Mouse (Mus musculus) layer of hippocampus, adult 8-10 months (tissue): ENCODE data around the gene Pagr1b. TPM values are rescaled to one million over a fixed set of nuclear protein-coding genes. Genes with fewer than 3 reads are reported as not detected.

Experiments
- DNase-seq, 2 experiments: peaks; one replicate each; pipeline ENCODE4 v3.0.0; 2022; ENCODE audit warnings: low spot score in 2 of 2
- microRNA-seq, 2 experiments: library from miRNA; unstranded; fragments of <30 nt; microRNA quantifications; one replicate each; pipeline ENCODE4 v1.2.0; 2022
- total RNA-seq, 4 experiments: library from RNA; stranded (reverse); gene quantifications; 2 replicates each; pipeline ENCODE4 v1.2.4; 2022

The Pagr1b gene
- total RNA-seq, 4 experiments from 2014 or later = not detected

DNA sequence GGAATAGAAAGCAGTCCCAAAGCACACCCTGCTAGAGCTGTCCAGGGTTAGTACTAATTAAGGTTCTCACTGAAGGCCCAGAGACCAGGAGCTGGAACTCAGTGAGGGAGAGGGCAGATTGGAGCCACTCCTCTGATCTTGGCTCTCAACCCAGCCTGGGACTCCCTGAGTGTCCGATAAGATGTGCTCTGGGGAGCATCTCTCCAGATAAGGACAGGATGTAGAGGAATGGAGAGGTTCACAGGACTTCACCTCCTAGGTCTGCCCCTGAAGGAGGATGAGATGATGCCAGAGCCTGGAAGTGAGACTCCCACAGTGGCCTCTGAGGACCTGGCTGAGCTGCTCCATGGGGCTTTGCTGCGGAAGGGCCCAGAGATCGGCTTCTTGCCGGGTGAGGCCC is 64.5 kb downstream of the Pagr1b start:
- DNase-seq = no peak

Small RNA genes lying within 50 kb of the gene (microRNA-seq; reads per million reads assigned to microRNA genes)
- gene Gm44343 = 0 reads per million in 2 experiments

Other genes with a start within 250 kb of the Pagr1b start
- 100 to 1,000 TPM; 236 to 283 (median 255) TPM for gene Ypel3, start 239.5 kb downstream of the Pagr1b start, total RNA-seq
- gene Tbx6, start 235.0 kb downstream of the Pagr1b start, total RNA-seq = 1 to 10 TPM in 3 of 4 experiments, under 1 TPM in 1; 0.43 to 1.5 (median 1.2) TPM
- 10 to 100 TPM; 49.5 to 55.7 (median 51.9) TPM for gene Ppp4c, start 224.0 kb downstream of the Pagr1b start, total RNA-seq
- gene Fam57b, start 218.8 kb downstream of the Pagr1b start, total RNA-seq = 10 to 100 TPM; 57.3 to 67.6 (median 62.6) TPM
- gene 4930451I11Rik, start 184.8 kb downstream of the Pagr1b start, total RNA-seq = not detected
- gene Doc2a, start 169.1 kb downstream of the Pagr1b start, total RNA-seq = 10 to 100 TPM; 17.6 to 20.0 (median 18.7) TPM
- gene Hirip3, start 154.5 kb downstream of the Pagr1b start, total RNA-seq = 10 to 100 TPM; 25.6 to 44.7 (median 36.2) TPM
- gene Ino80e, start 154.1 kb downstream of the Pagr1b start, total RNA-seq = 10 to 100 TPM; 46.3 to 59.5 (median 56.1) TPM
- gene Taok2, start 131.8 kb downstream of the Pagr1b start, total RNA-seq = 100 to 1,000 TPM; 146 to 179 (median 151) TPM
- gene Tmem219, start 93.6 kb downstream of the Pagr1b start, total RNA-seq = 10 to 100 TPM; 21.8 to 34.3 (median 25.6) TPM
- gene Kctd13, start 87.6 kb downstream of the Pagr1b start, total RNA-seq = 100 to 1,000 TPM; 137 to 173 (median 161) TPM
- gene Asphd1, start 66.9 kb downstream of the Pagr1b start, total RNA-seq = 10 to 100 TPM; 27.2 to 41.0 (median 31.5) TPM
- 100 to 1,000 TPM; 433 to 476 (median 455) TPM for gene Sez6l2, start 65.9 kb downstream of the Pagr1b start, total RNA-seq
- 100 to 1,000 TPM; 138 to 156 (median 152) TPM for gene Cdipt, start 40.6 kb downstream of the Pagr1b start, total RNA-seq
- 1 to 10 TPM in 1 of 4 experiments, not detected in 3; 1.0 TPM for gene Cdiptos, start 40.4 kb downstream of the Pagr1b start, total RNA-seq
- gene Mvp, start 1.9 kb downstream of the Pagr1b start, total RNA-seq = 10 to 100 TPM; 10.5 to 17.2 (median 14.1) TPM
- 10 to 100 TPM; 18.9 to 59.7 (median 27.8) TPM for gene Pagr1a, start 868 bp upstream of the Pagr1b start, total RNA-seq
- gene Gm42742, start 4.6 kb upstream of the Pagr1b start, total RNA-seq = 10 to 100 TPM; 20.5 to 63.0 (median 52.5) TPM
- 100 to 1,000 TPM; 208 to 223 (median 215) TPM for gene Prrt2, start 4.7 kb upstream of the Pagr1b start, total RNA-seq
- gene Maz, start 10.6 kb upstream of the Pagr1b start, total RNA-seq = 100 to 1,000 TPM; 204 to 209 (median 206) TPM
- gene Kif22, start 26.0 kb upstream of the Pagr1b start, total RNA-seq = 1 to 10 TPM; 2.5 to 9.4 (median 3.8) TPM
- gene Zg16, start 70.8 kb upstream of the Pagr1b start, total RNA-seq = not detected
- gene AI467606, start 74.9 kb upstream of the Pagr1b start, total RNA-seq = 1 to 10 TPM; 1.2 to 3.7 (median 2.3) TPM
- gene Qprt, start 105.7 kb upstream of the Pagr1b start, total RNA-seq = 1 to 10 TPM in 1 of 4 experiments, under 1 TPM in 3; 0.22 to 1.1 (median 0.53) TPM
- gene Spn, start 121.3 kb upstream of the Pagr1b start, total RNA-seq = under 1 TPM; 0.29 to 0.68 (median 0.46) TPM
- gene Cd2bp2, start 179.6 kb upstream of the Pagr1b start, total RNA-seq = 10 to 100 TPM; 87.4 to 94.4 (median 90.0) TPM
- gene Tbc1d10b, start 192.0 kb upstream of the Pagr1b start, total RNA-seq = 100 to 1,000 TPM in 2 of 4 experiments, 10 to 100 TPM in 2; 97.9 to 106 (median 101) TPM
- gene Mylpf, start 192.4 kb upstream of the Pagr1b start, total RNA-seq = 1 to 10 TPM; 2.8 to 5.1 (median 3.6) TPM
- gene Zfp553, start 216.6 kb upstream of the Pagr1b start, total RNA-seq = 10 to 100 TPM; 20.6 to 21.4 (median 20.9) TPM
- 1 to 10 TPM; 2.4 to 7.9 (median 7.0) TPM for gene Sept1, start 216.6 kb upstream of the Pagr1b start, total RNA-seq
- gene Zfp771, start 227.8 kb upstream of the Pagr1b start, total RNA-seq = 10 to 100 TPM; 51.6 to 62.9 (median 58.3) TPM
- 10 to 100 TPM; 16.8 to 21.7 (median 19.5) TPM for gene Dctpp1, start 244.2 kb upstream of the Pagr1b start, total RNA-seq